Mouse (Mus musculus) urinary bladder, adult 18-20 months (tissue): ENCODE results near the gene Pfdn6.
"Not testable (repeated sequence)": the region's sequence is repeated elsewhere in the genome, so short reads cannot be mapped to it uniquely, and the experiment has no call there.

Experiments used
- DNase-seq, 2 experiments: peaks; one replicate each; pipeline ENCODE4 v3.0.0; 2022; ENCODE audit warnings: low spot score in 2 of 2, mixed read lengths in 2 of 2

Gene Pfdn6

DNA sequence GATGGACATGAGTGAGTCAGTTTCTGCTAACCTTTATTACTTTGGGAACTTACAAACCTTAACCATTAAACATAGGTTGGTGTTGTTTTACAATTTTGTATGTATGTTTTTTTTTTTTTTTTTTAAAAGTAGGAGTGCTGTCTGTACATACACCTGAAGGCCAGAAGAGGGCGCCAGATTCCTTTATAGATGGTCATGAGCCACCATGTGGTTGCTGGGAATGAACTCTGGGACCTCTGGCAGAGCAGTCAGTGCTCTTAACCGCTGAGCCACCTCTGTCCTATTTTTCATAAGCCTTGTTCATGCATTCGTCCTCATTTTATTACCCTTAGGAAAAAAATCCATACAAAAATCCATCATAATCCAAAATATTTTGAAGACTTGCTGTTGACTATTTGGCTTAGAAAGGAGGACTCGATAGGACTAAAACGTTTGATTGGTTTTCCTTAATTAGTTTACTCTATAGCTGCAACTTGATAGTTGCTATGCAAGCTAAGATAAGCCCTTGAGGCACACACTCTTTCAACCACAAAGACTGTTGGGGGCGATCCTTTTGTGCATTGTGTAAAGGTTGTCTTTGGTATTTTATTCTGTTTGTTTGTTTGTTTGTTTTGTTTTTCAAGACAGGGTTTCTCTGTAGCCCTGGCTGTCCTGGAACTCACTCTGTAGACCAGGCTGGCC is 42.9 kb downstream of the Pfdn6 start:
- no peak for DNase-seq

DNA sequence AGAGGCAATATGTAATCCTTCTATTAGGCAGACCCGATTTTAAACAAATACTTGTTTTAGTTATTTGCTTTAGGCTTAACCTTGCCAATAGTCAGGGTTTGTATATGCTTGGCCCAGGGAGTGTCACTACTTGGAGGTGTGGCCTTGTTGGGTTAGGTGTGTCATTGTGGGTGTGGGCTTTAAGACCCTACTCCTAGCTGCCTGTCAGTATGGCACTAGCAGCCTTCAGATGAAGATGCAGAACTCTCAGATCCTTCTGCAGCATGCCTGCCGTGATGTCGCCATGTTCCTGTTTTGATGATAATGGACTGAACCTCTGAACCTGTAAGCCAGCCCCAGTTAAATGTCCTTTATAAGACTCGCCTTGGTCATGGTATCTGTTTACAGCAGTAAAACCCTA is 47.1 kb downstream of the Pfdn6 start:
- DNase-seq = not testable (repeated sequence)

DNA sequence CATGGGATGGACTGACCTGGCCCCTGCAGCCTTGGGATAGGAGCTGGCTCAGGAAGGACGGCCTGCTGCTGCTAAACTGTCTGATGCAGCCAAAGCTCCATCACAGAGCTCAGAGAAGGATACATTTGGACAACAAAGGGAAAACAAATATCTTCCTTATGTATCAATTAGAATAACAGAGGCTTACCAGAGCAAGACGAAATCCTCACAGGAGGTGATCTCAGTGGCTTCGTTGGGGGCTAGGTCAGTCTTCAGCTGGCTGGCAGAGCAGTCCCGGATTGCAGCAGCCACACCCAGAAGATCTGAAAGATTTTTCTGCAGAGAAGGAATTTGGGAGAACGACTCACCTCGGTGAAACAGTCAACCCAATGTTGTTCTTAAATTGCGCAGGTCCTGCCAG is 47.7 kb downstream of the Pfdn6 start:
- DNase-seq = no peak

DNA sequence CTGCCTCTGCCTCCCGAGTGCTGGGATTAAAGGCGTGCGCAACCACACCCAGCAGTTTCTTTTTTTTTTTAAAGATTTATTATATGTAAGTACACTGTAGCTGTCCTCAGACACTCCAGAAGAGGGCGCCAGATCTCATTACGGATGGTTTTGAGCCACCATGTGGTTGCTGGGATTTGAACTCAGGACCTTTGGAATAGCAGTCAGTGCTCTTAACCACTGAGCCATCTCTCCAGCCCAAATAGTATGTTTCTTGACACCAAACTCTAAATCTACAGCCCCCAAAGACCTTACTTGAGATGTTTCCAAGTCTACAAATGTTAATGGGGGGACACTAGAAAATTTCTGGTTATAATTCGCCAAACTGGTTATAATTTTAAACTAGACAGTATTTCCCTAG is 48.3 kb downstream of the Pfdn6 start:
- DNase-seq = not testable (repeated sequence)

DNA sequence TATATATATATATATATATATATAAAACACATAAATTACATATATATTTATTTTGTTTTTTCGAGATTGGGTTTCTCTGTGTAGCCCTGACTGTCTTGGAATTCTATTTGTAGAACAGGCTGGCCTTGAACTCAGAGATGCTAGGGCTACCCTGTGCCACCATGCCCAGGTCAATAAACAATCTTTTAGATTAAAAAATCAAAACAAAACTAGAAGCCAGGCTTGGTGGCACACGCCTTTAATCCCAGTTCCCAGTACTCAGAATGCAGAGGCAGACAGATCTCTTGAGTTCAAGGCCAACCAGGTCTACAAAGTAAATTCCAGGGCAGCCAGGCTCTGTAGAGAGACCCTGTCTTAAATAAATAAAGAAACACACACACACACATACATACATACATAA is 48.8 kb downstream of the Pfdn6 start:
- no peak for DNase-seq

DNA sequence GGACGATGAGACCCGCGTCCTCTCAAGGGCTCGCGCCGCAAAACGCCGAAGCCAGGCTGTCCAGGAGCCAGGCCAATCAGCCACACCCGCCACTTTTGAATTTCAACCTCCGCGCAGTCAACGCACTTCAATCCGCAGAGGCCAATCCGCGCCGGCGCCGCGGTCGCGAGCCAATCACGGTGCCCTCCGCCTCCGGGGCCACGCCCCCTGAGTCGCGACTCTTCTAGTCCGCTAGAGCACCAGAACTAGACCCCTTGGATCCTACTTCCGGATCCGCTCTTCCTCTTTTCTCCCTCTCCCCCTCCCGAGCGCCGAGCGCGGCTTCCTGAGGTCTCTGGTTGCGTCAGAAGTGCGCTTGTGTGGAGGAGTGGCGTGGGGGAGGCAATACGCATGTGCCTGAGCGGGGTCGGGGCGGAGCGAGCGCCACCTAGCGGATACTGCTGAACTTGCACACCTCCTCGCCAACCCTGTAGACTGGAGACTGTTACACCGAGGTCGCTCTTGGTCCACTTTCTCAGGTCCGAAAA is 49.5 kb downstream of the Pfdn6 start, which contains the start of gene Kifc1:
Kifc1 (minus strand) TSS at position 129 of the 527 bp plus-strand sequence.
- DNase-seq = peak; percentile 91 to 99

DNA sequence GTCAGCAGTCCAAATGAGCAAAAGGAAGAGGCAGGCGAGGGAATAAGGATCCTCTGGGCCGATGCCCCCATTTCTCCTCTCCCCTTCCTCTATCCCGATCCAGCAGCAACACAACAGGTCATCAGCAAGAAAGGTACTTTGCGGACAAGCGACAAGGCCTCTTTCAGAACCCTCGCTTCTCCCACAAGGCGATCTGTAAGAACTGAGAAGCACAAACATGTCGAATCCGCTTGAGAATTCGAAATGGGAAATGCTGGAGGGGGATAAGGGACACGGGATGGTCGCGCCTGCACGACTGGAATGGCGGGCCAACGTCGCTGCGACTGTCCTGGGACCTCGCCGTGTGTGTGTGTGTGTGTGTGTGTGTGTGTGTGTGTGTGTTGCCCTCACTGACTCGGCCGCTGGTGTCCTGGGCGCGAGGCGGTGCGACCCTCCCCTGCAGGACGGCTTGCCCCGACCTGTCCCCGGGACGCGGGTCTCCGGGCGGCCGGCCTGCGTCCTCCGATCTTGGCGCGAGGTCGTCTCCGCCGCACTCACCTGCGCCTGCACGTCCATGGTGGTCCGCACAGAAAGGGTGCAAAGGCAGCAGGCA is 50.1 kb downstream of the Pfdn6 start:
- not testable (repeated sequence) for DNase-seq
